22 mouse cellular contexts compared by ENCODE assay signal in the genomic region with DNA sequence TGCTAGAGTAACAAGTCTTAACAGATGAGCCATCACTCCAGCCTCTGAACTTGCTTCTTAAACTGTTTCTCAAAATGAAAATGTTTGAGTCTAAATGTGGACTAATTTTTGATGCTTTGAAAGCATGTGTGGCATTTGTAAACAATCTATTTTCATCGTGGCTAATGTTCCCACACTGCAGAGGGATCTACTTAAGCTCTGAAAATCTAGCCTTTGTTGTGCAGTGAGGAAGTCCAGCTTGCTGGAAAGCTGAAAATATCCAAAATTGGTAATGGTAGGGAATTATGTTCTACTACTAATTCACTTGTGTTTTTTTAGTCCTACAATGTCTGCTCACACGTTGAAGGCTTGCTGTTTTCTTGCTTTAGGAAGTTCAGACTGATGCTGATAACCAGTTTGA. TPM values are rescaled to one million over a fixed set of nuclear protein-coding genes. Genes with fewer than 3 reads are reported as not detected.
A peak's percentile ranks its signal among the peaks of the same experiment; 100 is the strongest.
DNase-seq lines count a peak whose midpoint lies in the region; ATAC-seq and TF ChIP-seq lines count a peak whose summit lies in the region.
"Had no signal": no experiment of that assay in that cellular context is flagged by ENCODE, and none has a peak within 500 bp of the region (broad histone marks: within the 10 kb centered on the region; RNA-seq: fewer than 3 reads in every experiment).

No protein-coding gene starts in this region.

- H3K4me3 ChIP-seq in heart, embryonic 15.5 days, result no peak overlapping the region
- H3K4me3 ChIP-seq in lung, embryonic 16.5 days (ENCODE audit: low read length), result no peak overlapping the region
- H3K4me3 ChIP-seq in intestine, postnatal 0 days (ENCODE audit: low read depth, low read length), result no peak overlapping the region
- no peak overlapping the region for H3K4me3 ChIP-seq in stomach, embryonic 16.5 days (replicated peaks; ENCODE audit: low read length)
- H3K4me3 ChIP-seq: forebrain, embryonic 13.5 days; heart, embryonic 12.5 days; left cerebral cortex, adult 2 months; limb, embryonic 13.5 days had no signal

- H3K4me2 ChIP-seq in heart, embryonic 15.5 days, result no peak overlapping the region
- no peak overlapping the region for H3K4me2 ChIP-seq in lung, embryonic 16.5 days (ENCODE audit: low read depth, low read length)
- H3K4me2 ChIP-seq in intestine, postnatal 0 days (replicated peaks; ENCODE audit: low read depth), result no peak overlapping the region
- no peak overlapping the region for H3K4me2 ChIP-seq in stomach, embryonic 16.5 days (ENCODE audit: low read depth, low read length)
- H3K4me2 ChIP-seq: forebrain, embryonic 13.5 days; heart, embryonic 12.5 days; limb, embryonic 13.5 days had no signal

- DNase-seq in heart, adult 18-20 months, result no peak
- DNase-seq in lung, postnatal 14 days, result no peak
- no peak for DNase-seq in adrenal gland, postnatal 36 days
- no peak for DNase-seq in kidney, postnatal 10 days
- DNase-seq: adrenal gland, postnatal 14 days; cerebellum, adult 9-11 months; spleen, adult 18-20 months; thymus, adult 18-20 months had no signal

- peak overlapping the region; percentile 10; the same call in 1 of the 2 replicates for H3K27ac ChIP-seq in heart, embryonic 15.5 days
- peak overlapping the region; percentile 80 for H3K27ac ChIP-seq in lung, embryonic 16.5 days (ENCODE audit: low read length)
- H3K27ac ChIP-seq in intestine, postnatal 0 days (ENCODE audit: low read depth, low read length), result 0 out of 2 replicates have a peak overlapping the region, but pooled peaks have one; percentile 61
- H3K27ac ChIP-seq in stomach, embryonic 16.5 days (ENCODE audit: low read length), result peak overlapping the region; percentile 86
- H3K27ac ChIP-seq: forebrain, embryonic 13.5 days; kidney, postnatal 0 days; limb, embryonic 13.5 days had no signal

- no peak for ATAC-seq in heart, embryonic 15.5 days (replicated peaks; ENCODE audit: insufficient number of reproducible peaks, insufficient read depth, low FRiP score, low read depth)
- ATAC-seq in lung, embryonic 16.5 days (ENCODE audit: low read depth), result 0 out of 2 replicates have a peak, but pooled peaks have one; percentile 21
- ATAC-seq in intestine, postnatal 0 days, result no peak
- ATAC-seq in stomach, embryonic 16.5 days (ENCODE audit: insufficient read depth, low FRiP score), result 0 out of 2 replicates have a peak, but pooled peaks have one; percentile 25
- ATAC-seq: forebrain, embryonic 13.5 days had no signal

- no peaks in the 10 kb centered on the region for H3K9me3 ChIP-seq in heart, embryonic 15.5 days (replicated peaks)
- no peaks in the 10 kb centered on the region for H3K9me3 ChIP-seq in lung, embryonic 16.5 days (ENCODE audit: control insufficient read depth, low read length)
- no peaks in the 10 kb centered on the region for H3K9me3 ChIP-seq in intestine, postnatal 0 days (ENCODE audit: control insufficient read depth)
- no peaks in the 10 kb centered on the region for H3K9me3 ChIP-seq in stomach, embryonic 16.5 days (replicated peaks; ENCODE audit: control insufficient read depth, low read length)
- H3K9me3 ChIP-seq: forebrain, embryonic 13.5 days; heart, embryonic 12.5 days; limb, embryonic 13.5 days had no signal

- no peak overlapping the region for H3K9ac ChIP-seq in heart, embryonic 15.5 days
- no peak overlapping the region for H3K9ac ChIP-seq in lung, embryonic 16.5 days (ENCODE audit: low read length)
- H3K9ac ChIP-seq in intestine, postnatal 0 days (ENCODE audit: low read depth, low read length), result no peak overlapping the region
- H3K9ac ChIP-seq in stomach, embryonic 16.5 days (ENCODE audit: low read length), result no peak overlapping the region
- H3K9ac ChIP-seq: forebrain, embryonic 13.5 days; heart, embryonic 12.5 days; limb, embryonic 13.5 days had no signal

- no peaks in the 10 kb centered on the region for H3K4me1 ChIP-seq in heart, embryonic 15.5 days (replicated peaks)
- H3K4me1 ChIP-seq in lung, embryonic 16.5 days (replicated peaks; ENCODE audit: control insufficient read depth, insufficient read depth, low read length), result peaks cover 3% of the 10 kb centered on the region
- H3K4me1 ChIP-seq in intestine, postnatal 0 days (replicated peaks; ENCODE audit: control insufficient read depth, insufficient read depth, low read length), result no peaks in the 10 kb centered on the region
- H3K4me1 ChIP-seq in stomach, embryonic 16.5 days (ENCODE audit: control insufficient read depth, insufficient read depth, low read length), result no peaks in the 10 kb centered on the region
- H3K4me1 ChIP-seq: forebrain, embryonic 13.5 days; heart, embryonic 12.5 days; limb, embryonic 13.5 days had no signal

- H3K27me3 ChIP-seq in heart, embryonic 15.5 days, result no peaks in the 10 kb centered on the region
- no peaks in the 10 kb centered on the region for H3K27me3 ChIP-seq in lung, embryonic 16.5 days (ENCODE audit: control insufficient read depth, insufficient read depth, low read depth, low read length)
- H3K27me3 ChIP-seq in intestine, postnatal 0 days (replicated peaks; ENCODE audit: control insufficient read depth, insufficient read depth, low read length), result no peaks in the 10 kb centered on the region
- no peaks in the 10 kb centered on the region for H3K27me3 ChIP-seq in stomach, embryonic 16.5 days (ENCODE audit: control insufficient read depth, insufficient read depth, low read length)
- H3K27me3 ChIP-seq: forebrain, embryonic 13.5 days; heart, embryonic 12.5 days; limb, embryonic 13.5 days had no signal

- WGBS in heart, embryonic 15.5 days, result 67% methylated on average over 2 of the region's 2 CpGs
- WGBS in lung, embryonic 16.5 days, result 58% methylated on average over 2 of the region's 2 CpGs
- 59% methylated on average over 2 of the region's 2 CpGs for WGBS in intestine, postnatal 0 days
- 47% methylated on average over 2 of the region's 2 CpGs for WGBS in stomach, embryonic 16.5 days

- H3K36me3 ChIP-seq in heart, embryonic 15.5 days, result peaks cover 36% of the 10 kb centered on the region
- peaks cover 15% of the 10 kb centered on the region for H3K36me3 ChIP-seq in lung, embryonic 16.5 days (ENCODE audit: control insufficient read depth, insufficient read depth, low read length)
- peaks cover 14% of the 10 kb centered on the region for H3K36me3 ChIP-seq in intestine, postnatal 0 days (ENCODE audit: control insufficient read depth, insufficient read depth)
- H3K36me3 ChIP-seq in stomach, embryonic 16.5 days (ENCODE audit: control insufficient read depth, insufficient read depth, low read length), result 0 out of 2 replicates have a peak, but pooled peaks cover 3% of the 10 kb centered on the region

- no peak for TF ChIP-seq CTCF in intestine, postnatal 0 days (IDR thresholded peaks at IDR 0.05; ENCODE audit: low read depth)

RNA-seq across cellular contexts. Expression of gene Ccdc14, which starts 15.6 kb away (rescaled TPM):
- 4.0 and 4.5 TPM in 2 replicates for polyA plus RNA-seq in heart, embryonic 15.5 days (2015; fragmentation: Nextera tagmentation; extraction: Ambion mirVana)
- 1 to 10 TPM; 2.3 to 2.6 TPM for total RNA-seq in heart, adult 18-20 months (2021)
- polyA plus RNA-seq in lung, embryonic 16.5 days (2015; fragmentation: Nextera tagmentation; extraction: Ambion mirVana), result 7.9 and 8.0 TPM in 2 replicates
- 1.7 and 1.8 TPM in 2 replicates for polyA plus RNA-seq in intestine, postnatal 0 days (2015; fragmentation: Nextera tagmentation; extraction: Ambion mirVana)
- polyA plus RNA-seq in stomach, embryonic 16.5 days (2015; fragmentation: Nextera tagmentation; extraction: Ambion mirVana), result 5.3 and 5.6 TPM in 2 replicates
- 1 to 10 TPM; 2.3 to 2.7 TPM for total RNA-seq in adrenal gland, postnatal 36 days (2021)

RNA-seq across cellular contexts. Expression of gene Mylk, which starts 39.0 kb away (rescaled TPM):
- polyA plus RNA-seq in heart, embryonic 15.5 days (2015; fragmentation: Nextera tagmentation; extraction: Ambion mirVana), result 10.1 and 22.3 TPM in 2 replicates
- 10 to 100 TPM; 34.0 to 36.3 TPM for total RNA-seq in heart, adult 18-20 months (2021)
- polyA plus RNA-seq in lung, embryonic 16.5 days (2015; fragmentation: Nextera tagmentation; extraction: Ambion mirVana), result 141 and 144 TPM in 2 replicates
- polyA plus RNA-seq in intestine, postnatal 0 days (2015; fragmentation: Nextera tagmentation; extraction: Ambion mirVana), result 562 and 659 TPM in 2 replicates
- polyA plus RNA-seq in stomach, embryonic 16.5 days (2015; fragmentation: Nextera tagmentation; extraction: Ambion mirVana), result 354 and 371 TPM in 2 replicates
- total RNA-seq in adrenal gland, postnatal 36 days (2021), result 10 to 100 TPM; 37.8 to 45.8 TPM

RNA-seq across cellular contexts. Expression of gene Ropn1, which starts 56.3 kb away (rescaled TPM):
- 0.24 and 0.38 TPM in 2 replicates for polyA plus RNA-seq in heart, embryonic 15.5 days (2015; fragmentation: Nextera tagmentation; extraction: Ambion mirVana)
- total RNA-seq in heart, adult 18-20 months (2021), result not detected
- not detected in 2 replicates for polyA plus RNA-seq in lung, embryonic 16.5 days (2015; fragmentation: Nextera tagmentation; extraction: Ambion mirVana)
- polyA plus RNA-seq in intestine, postnatal 0 days (2015; fragmentation: Nextera tagmentation; extraction: Ambion mirVana), result not detected in 2 replicates
- not detected in 2 replicates for polyA plus RNA-seq in stomach, embryonic 16.5 days (2015; fragmentation: Nextera tagmentation; extraction: Ambion mirVana)
- not detected for total RNA-seq in adrenal gland, postnatal 36 days (2021)
- total RNA-seq: adrenal gland, postnatal 14 days; gastrocnemius, postnatal 25 days; left cerebral cortex, adult 2 months; midbrain, postnatal 0 days had no signal
- polyA plus RNA-seq: forebrain, embryonic 13.5 days; hindbrain, embryonic 11.5 days; kidney, postnatal 0 days; limb, embryonic 13.5 days; liver, embryonic 16.5 days; midbrain, postnatal 0 days; urinary bladder, adult 2 months had no signal

Comparison
In these comparisons a context has a peak if more than half of its experiments do, and no peak if none do; other contexts are left out.
1. ATAC-seq: peak in lung, embryonic 16.5 days (single experiment) and stomach, embryonic 16.5 days (single experiment); none in heart, embryonic 15.5 days (single experiment) and intestine, postnatal 0 days (single experiment).
2. H3K27ac ChIP-seq: peak in every context shown above with its lines; median percentile 86 in stomach, embryonic 16.5 days; 80 in lung, embryonic 16.5 days; 61 in intestine, postnatal 0 days; 10 in heart, embryonic 15.5 days.